Mouse (Mus musculus) heart, postnatal 10 days (tissue): ENCODE results near the gene Tarsl2. TPM values are rescaled to one million over a fixed set of nuclear protein-coding genes. Genes with fewer than 3 reads are reported as not detected.
A peak's percentile ranks its signal among the peaks of the same experiment; 100 is the strongest.

Source experiments
- DNase-seq, 2 experiments: peaks; one replicate each; pipeline ENCODE4 v3.0.0; 2021
- intact Hi-C: fragments of 180-260 bp; cut with DNase I; formaldehyde crosslinking; loops from one replicate; pipeline ENCODE4 v1.15.1; 2025
- total RNA-seq, 2 experiments: library from RNA; stranded (reverse); gene quantifications; 2 replicates each; pipeline ENCODE4 v1.2.3; 2021

Gene Tarsl2
- total RNA-seq, 2 experiments from 2014 or later: 26.7 to 27.7 TPM

DNA sequence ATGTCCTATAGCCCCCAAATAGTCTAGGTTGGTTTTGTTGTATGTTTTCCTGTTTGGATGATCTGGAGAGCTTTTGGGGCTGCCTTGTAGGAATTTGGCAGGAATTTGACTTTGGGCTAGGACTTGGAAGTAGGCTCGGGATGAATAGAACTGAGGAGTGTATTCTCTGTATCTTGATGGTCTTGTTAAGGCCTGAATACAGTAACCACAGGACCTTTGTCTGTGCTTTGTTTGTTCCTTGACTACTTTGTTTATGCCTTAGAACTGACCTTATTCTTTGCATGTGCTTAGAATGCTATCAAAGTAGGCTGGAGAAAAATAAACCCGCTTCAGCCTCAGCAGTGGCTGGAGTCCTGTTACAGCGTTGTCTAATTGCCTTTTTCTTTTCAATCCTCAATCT, 65.6 kb downstream of the Tarsl2 start:
- DNase-seq: no peak
- intact Hi-C loops: no loop called here

DNA sequence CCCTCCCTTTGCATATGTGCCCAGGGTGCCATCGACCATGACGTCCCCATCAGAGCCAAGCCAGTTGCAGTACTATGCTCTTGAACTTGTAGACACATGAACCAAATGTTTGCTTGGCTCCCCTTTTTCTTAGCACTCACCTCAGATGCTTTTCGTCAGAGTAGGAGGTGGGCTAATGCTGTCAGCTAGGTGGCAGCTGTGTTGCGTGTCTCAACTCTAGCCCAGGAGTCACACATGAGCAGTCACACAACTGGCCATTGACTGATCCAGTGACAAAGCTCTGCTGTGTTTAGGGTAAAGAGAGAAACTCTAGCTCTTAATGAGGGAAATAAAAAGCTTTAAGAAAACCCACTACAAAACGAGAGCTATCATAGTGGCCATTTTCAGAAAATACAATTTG, 69.1 kb downstream of the Tarsl2 start:
- intact Hi-C loops: no loop called here
- no peak for DNase-seq

DNA sequence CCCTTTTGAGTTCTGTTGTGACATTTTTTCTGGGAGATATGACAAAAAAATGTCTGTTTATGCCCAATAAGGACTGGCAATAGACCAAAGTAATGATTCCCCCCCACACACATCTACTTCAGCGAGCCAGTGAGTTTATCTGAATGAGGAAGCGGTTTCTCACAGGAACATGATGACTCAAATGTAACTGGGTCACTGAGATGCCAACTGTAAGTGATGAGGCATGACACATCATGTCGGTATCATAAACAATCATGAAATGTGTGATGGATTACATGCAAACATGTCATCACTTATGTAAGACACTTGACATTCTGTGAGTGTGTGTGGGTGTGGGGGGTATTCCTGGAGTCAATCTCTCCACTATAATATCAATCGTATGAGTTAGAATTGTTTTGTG, 69.6 kb downstream of the Tarsl2 start:
- intact Hi-C loops: no loop called here
- DNase-seq: no peak

DNA sequence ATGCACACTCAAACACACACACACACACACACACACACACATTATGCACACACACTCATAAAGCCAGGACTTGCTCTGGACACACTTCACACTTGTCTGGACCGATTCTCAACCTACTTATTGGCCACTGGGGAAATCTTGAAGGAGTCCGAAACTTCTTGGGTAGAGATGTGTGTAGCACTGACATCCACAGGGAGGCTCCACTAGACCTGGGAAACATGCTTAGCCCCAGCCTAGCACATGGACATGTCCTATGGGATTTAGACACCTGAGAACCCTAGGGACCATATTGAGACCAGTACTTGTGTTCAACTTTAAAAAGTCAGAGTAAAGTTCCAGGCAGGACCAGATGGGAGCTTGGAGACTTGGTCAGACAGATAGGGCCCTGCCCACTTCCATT, 89.3 kb downstream of the Tarsl2 start:
- intact Hi-C loops: no loop called here
- DNase-seq: peak in 1 of 2 experiments; percentile 12

DNA sequence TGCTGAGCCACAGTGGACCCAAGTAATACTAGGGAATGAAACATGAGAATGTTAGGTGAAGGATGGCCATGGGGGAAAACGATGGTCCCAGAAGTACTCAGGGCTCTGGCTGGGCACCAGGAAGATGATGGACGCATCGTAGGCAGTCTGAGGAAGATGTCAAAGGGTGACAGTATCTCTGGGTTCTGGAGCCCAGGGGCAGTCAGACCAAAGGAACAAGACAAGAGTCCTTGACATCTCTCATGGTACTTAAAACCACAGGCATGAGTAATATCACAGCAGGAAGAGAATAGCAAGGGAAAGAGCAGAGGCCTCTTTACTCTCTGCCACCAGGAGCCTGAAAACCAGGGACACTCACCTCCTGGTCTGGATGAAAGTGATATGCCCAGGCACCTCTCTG, 90.6 kb downstream of the Tarsl2 start:
- no peak for DNase-seq
- intact Hi-C loops: no loop called here

DNA sequence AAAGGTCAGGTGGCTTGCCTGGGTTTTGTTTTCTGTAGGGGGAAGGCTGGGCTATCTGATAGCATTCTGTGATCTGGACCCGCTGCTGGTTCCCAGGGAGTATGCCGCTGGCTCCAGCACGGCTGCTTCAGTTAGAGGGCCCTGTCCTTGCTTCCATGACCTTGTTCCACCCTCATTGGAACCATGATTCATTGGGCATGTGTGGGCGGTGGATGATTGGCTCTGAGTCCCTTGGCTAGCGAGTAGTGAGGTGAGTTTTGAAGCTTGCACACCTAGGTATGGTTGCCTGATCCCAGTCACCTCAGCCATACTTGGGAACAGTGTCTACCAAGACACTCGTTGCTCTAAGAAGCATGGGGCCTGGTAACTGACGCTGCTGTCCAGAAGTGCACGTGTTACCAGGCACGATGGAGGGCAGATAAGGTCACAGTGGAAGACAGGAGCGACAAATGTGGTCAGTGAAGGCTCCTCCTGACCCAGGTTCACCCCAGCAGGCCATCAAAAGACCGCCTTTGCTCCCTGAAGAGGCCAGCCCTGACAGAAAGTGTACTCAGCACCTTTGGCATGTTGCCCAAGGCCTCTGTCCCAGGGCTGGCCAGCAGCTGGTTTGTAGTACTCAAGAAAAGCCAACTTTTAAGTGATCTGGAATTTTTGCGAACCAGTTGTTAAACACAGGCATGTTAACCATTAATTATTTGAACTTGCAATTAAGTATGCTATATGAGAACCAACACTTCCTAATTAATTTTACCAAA, 92.8 kb downstream of the Tarsl2 start:
- intact Hi-C loops: no loop called here
- DNase-seq: peak; percentile 53 to 69

Other genes starting within 250 kb of the Tarsl2 start
- gene Tjp1, start 117.1 kb upstream of the Tarsl2 start, total RNA-seq: 100 to 1,000 TPM; 143 to 169 TPM
- gene Tm2d3, start 46.3 kb downstream of the Tarsl2 start, total RNA-seq: 10 to 100 TPM; 19.0 to 24.0 TPM
- gene Pcsk6, start 216.8 kb downstream of the Tarsl2 start, total RNA-seq: 10 to 100 TPM; 75.5 to 83.3 TPM